Mouse (Mus musculus) cerebellum, adult 9-10 months (tissue): ENCODE measurements around the gene Spire2.

ENCODE experiments used
- DNase-seq: peaks from one replicate; pipeline ENCODE4 v3.0.0; 2022

Spire2 gene

DNA sequence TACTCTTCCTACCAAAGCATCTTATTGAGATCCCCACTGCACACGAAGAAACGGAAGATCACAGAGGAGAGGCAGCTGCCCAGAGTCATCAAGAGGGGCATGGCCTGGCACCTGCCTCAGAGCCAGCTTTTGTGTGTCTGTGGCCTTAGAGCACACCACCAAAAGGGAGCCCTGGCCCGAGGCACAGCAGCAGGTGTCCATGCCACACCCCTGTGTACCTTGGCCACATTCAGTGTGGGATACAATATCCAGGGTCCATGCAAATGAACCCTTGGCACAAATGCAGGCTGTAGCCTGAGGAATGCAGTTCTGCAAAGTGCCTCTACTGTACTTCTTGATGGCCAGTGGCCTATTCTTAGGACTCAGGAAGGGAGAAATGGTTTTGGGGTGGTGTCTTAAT lies 5.0 kb downstream of the Spire2 start:
- DNase-seq, result no peak

DNA sequence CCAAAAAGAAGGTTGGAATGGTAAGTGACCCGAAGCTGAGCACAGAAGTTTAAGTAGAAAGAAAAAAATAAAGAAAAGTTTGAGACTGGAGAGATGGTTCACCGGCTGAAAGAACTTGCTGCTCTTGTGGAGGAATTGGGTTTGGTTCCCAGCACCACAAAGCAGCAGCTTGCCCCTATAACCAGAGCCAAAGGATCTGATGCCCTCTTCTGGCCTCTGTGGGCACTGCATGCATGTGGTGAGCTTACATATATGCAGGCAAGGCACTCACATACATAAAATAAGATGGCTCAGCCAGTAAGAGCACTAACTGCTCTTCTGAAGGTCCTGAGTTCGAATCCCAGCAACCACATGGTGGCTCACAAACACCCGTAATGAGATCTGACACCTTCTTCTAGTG lies 7.6 kb downstream of the Spire2 start:
- DNase-seq, result no peak

DNA sequence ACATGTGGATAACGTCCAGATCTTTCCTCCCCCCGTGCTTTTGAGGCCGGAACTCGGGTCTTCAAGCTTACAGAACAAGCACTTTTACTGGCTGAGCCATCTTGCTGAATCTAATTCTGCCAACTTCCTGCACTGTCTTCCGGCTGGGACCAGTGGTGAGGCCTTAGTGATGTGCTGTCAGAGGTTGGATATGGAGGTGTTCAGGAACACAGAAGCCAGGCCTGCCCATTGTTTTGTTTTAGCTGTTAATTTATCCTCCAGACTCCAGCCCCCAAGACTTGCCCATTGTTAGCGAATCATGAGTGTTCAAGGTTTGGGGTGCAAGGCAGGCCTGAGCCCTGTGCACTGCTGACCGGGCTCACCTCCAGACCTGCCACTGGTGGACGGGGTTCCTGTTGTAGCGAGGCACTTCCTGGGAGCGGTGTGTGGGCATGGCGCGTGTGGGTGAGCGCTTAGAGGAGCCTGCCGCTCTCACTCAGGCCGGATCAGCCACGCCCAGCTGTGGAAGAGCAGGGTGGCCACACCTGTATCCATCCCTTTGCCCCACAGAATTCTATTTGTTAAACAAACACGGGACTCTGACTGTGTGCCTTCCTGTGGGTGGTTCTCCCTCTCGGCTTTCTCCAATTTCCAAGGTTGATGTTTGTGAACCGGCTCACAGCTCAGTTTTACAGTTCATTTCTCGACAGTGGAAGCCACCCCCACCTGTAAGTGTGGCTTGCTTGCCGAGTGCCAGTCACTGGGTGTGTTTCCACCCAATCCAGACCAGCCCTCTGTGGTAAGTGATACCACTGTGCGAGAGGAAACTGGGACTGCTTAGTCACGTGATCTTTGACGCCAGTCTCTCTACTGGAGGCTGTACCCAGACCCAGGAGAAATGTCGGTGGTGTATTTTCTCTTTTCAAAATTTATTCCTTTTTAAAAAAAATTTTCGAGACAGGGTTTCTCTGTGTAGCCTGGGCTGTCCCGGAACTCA lies 8.8 kb downstream of the Spire2 start:
- DNase-seq, result no peak

DNA sequence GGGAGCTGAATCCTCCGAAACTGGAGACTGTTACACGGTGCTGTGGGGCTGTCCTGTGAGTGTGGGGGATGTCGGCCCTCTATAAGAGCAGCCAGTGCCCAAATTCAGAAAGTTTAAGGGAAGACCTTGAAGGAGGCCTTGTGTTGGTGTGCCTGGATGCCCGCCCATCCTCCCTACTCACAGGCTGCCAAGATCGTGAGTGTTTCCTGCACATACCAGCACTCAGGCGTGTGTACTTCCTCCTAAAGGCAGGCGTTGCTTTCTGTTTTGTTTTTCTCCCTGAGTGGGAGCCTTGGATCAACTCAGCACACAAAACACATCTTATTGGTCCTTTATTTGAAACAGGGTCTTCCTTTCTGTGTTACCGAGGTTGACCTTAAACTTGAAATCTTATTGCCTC lies 9.7 kb downstream of the Spire2 start:
- DNase-seq, result no peak

DNA sequence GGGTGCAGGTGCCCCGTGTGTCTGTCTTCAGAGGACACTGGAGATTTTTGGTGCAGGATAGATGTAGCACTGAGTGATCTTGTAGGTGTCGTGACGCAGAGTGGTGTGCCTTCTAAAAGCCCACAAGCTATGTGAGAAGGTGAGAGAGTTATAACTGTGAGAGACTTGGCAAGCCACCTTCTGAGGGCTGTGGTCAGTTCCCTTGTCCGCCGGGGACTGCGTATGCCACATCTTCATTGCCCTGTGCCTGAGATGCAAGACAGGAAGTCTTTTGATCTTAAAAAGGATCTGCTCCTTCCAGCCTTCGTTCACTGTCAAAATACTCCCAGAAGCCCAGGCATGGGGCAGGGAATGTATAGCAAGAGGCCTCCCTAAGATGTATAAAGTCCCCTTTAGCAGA lies 10.4 kb downstream of the Spire2 start:
- DNase-seq, result no peak

DNA sequence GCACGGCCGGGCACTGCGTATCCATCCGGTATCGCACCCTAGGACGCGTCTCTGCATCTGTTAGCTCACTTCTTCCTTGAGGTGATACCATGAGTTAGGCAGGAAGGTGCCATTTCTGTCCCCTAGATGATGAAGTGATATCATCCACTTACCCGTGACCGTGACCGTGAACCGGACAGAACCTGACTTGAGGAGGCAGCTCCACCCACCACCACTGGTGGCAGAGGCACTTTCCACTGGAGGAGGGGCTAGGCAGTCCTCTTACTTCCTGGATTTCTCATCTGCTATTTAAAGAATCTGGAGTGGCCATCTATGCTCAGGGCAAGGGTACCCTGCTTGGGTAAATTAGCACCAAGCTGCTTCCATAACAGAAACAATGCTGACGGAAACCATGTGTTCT lies 10.9 kb downstream of the Spire2 start:
- DNase-seq, result no peak

DNA sequence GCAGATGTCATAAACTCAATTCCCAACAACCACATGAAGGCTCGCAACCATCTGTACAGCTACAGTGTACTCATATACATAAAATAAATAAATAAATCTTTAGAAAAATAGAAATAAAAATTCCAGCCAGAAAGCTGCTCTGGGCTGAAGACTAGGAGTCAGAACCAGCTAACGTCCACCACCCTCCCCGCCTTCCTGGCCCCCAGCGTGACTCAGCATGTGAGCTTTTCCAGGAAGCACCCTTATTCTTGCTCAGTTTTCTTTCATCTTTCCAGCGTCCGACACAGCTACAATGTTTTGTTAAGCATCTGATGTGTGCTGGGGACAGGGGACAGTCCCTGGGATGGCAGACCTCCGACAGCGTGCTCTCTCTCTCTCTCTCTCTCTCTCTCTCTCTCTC lies 12.6 kb downstream of the Spire2 start:
- no peak for DNase-seq

DNA sequence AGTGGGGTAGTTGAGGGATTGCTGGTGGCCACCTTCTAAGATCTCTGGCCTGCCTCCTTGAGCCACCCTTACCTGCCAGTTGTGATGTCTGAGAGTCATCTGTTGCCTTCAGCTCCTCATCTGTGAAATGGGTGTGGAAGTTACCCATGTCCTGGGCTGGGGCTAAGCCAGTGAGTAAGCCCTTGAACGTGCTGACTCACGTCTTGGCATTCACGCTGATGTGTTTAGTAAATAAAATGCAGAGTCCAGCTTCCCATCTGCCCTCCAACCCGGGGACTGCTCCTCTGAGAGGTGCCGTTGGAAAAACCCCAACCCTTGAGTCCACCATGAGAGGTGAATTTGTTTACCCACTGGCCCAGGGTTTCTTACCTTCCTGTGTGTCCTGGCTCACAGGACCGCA lies 13.3 kb downstream of the Spire2 start:
- no peak for DNase-seq

DNA sequence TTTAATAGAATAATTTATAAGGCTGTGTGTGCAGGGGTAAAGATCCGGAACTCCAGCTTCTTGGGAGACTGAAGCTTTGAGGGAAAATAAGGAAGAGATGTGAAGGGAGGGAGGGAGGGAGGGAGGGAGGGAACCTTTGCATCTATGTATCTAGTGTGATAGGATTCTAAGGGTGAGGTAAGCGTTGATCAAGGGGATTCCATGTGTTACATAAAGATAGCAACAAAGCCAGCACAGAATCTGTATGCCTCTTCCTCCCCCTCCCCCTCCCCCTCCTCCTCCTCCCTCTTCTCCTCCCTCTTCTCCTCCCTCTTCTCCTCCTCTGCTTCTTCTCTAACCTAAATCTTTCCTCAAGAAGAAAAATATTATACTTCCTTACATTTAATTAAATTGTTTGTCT lies 14.8 kb downstream of the Spire2 start:
- DNase-seq, result no peak

DNA sequence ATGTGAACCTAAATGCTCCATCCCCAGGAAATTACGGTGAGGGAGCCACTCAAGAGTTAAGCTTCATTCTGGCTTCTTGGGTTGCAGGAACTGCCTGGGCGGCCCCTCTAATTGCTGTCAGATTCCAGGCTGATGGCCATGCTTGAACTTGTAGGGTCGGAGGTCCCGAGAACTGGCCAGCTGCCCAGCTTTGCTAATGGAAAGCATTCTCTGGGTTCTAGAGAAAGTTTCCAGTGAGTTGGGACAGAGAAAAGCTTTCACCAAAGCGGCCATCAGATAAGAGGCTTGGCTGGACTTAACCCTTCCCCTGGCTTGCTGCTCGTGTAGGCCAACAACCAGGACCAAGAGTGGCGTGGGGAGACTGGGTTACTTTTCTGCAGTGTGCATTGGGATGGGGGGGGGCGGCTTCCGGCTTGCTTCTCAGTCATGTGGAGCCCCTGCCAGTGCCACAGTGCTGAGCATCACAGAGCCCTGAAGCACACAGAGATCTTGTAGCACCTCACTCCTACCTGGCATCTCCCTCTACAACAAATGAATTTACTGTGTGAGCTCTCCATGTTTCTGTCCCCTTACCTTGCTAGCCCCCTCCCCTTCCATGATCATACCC lies 15.8 kb downstream of the Spire2 start:
- DNase-seq, result no peak

DNA sequence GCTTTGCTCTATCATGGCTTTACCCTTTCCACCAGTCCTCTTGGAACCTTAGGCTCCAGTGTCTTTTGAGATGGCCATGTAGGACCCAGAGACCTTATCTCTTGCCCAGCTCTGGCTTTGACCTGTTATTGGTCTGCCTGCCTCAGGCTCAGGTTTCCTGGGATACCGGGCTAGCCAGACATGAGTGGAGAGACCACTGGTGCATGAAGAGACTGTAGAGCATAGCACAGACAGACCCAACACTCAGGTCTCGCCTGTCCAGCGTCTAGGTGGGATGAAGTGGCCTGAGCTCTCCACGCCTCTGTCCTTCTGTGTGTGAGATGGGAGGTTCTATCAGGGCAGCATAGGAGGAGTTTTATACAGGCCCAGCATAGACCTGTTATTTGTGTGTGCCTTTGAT lies 16.6 kb downstream of the Spire2 start:
- no peak for DNase-seq

DNA sequence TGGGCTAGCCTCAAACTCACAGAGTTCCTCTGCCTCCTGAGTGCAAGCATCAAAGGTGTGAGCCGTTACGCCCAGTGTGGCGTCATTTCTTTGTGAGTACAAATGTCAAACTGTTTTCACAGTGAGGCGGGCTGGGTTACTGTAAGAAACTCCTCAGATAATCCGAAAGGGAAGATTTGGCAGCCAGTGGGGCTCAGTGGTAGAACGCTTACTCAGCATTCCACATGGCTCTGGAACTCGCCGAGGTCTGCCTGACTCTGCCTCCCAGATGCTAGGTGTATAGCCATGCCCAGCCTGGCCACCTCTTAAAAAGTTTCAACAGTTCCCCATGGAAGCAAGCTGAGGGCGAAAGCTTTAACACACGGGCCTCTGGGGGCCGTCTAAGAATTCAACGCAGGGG lies 19.6 kb downstream of the Spire2 start:
- DNase-seq, result no peak

DNA sequence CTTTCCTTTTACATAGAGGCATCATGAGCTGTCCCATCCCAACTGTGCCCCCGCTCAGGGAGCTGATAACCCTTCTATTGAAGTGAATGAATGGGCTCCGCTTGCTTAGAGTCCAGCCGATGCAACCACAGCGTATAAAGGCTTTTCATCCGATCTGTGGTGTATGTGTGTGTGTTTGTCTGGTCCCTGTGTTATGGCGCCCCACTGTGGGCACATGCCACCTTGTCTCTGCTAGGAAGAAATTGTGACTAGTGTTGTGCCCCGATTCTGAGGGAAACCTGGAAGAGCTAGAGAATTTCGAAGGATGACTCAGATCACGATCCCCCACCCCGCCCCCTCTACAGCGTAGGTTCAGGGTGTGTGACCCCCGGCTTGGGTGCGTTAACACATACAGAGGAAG lies 20.3 kb downstream of the Spire2 start:
- DNase-seq, result no peak

DNA sequence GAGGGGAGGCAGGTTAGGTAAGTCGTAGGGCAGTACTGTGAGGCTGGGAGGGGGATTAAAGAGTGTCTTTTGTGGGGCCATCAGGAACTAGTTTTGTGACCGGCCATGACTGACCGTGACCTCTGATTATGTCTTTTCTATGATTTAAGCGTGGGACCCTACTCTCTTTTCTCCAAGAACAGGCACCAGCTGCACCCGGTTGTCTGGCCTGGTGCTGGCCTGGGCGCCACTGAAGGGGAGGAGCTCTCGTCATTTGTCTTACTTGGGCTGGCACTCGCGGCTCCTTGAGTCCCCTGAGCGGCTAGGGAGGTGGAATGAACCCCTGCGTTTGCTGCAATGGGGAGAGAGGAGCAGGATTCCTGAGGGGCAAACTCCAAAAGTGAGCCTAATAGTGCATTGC lies 20.7 kb downstream of the Spire2 start:
- DNase-seq, result no peak

DNA sequence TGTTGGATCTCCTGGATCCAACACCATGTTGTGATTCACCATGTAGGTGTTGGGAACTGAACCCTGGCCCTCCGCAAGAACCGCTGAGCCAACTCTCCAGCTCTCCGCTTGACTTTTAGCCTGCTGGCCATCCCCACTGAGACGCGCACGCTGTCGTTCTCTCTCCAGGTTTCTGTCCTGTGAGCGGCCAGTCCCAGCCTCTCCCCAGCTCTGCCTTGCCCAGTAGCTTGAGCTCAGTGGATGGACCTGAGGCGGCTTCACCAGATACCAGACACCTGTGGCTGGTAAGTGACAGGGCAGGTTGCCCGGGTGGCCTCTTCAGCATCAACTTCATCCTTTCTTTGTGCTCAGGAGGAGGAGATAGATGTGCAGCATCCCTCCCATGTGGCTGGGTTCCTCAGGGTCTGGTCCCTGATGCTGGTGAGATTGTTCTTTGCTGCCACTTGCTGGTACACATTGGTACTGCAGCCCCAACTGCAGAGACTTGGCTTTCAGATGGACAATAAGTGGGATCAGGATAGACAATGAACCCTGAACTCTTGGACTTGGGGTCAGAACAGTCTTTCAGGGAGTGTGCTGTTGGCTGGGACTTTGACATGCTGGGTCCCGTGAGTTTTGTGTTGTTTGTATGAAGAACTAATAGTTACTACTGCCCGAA lies 28.7 kb downstream of the Spire2 start:
- peak; percentile 85 for DNase-seq

DNA sequence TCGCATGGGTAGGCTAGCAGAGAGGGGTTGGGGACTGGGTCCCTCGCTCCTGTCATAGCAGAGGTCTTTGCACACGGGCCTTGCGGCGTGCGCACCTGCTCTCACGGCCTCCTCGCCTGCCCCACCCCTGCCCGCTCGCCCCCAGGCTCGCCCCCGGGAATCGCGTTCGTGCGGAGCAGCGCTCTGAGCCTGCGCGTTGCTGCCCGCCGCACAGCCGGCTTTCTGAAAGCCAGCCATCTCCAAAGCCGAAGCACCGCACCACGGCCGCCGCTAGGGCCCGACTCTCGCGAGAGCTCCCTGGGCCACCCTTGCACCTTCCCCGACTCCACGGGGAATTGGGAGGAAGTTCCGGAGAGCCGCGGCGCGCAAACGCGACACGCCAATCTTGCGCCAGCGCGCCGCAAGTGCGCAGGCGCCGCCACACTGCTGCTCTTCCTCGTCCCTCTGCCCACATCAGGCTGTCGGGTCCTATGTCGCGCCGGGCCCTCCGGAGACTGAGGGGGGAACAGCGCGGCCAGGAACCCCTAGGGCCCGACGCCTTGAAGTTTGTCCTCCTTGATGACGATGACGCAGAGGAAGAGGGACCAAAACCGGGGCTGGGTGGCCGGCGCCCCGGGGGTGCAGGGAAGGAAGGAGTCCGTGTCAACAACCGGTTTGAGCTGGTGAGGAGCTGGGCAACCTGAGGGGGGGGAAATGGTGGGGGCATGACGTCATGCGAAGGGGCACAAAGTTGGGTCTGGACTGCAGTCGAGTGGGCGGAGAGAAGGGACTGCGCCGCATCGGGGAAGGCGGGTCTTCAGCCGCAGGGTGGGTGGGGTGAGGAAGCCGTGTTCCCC lies 41.1 kb downstream of the Spire2 start, which contains the start of gene Tcf25:
TSS of gene Tcf25 (plus strand) at position 351 of the 836 bp plus-strand sequence.
- DNase-seq, result peak; percentile 95

DNA sequence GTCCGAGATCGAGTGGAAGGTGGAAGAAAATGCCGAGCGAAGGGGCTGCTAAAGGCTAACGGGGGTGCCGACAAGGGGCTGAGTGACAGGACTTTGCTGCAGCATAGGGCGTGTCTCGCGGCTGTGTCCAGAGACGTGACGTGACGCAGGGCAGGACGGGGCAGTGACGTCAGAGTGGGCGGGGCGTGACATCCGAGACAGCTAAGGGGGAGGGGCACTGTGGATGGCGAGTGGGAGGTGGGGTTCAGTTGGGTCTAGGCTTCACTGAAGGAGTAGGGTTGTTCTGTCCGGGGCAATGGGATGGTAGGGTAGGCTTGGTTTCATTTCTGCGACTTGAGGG lies 41.7 kb downstream of the Spire2 start:
- peak; percentile 93 for DNase-seq

DNA sequence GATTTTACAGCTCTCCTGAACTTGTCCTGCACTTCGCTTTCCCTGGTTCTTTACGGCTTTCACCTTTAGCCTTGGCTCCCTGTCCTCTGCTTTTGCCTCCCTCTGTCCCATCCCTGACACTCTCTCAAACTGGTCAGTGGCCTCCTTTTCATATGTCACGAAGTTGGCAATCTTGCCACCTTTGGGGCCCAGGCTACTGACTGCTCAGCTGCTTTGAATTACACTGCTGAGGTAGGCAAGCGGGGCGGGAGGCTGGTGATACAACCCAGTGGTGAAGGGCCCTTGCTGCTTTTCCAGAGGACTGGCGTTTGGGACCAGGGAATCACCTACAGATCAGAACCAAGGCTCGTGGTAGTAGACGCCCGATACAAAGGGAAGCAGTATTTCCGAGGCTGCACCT lies 43.2 kb downstream of the Spire2 start:
- DNase-seq, result no peak

DNA sequence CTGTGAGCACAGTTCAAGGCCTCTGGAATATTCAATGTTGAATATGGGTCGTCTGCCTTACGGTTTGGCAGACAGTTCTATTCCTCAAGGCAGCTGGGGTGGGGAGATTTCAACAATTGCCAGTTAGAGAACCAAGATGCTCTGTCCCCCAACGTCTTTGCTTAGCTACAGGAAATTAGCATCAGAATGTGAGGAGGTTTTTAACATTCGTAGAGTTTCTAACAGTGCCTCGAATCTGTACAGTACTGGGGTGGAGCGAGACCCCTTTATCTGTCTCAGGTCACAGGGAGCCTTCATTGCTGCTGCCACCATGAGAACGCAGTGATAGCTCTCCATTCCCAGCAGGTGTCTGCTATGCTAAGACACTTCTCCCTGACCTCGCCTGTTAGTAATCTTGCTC lies 43.6 kb downstream of the Spire2 start:
- no peak for DNase-seq

DNA sequence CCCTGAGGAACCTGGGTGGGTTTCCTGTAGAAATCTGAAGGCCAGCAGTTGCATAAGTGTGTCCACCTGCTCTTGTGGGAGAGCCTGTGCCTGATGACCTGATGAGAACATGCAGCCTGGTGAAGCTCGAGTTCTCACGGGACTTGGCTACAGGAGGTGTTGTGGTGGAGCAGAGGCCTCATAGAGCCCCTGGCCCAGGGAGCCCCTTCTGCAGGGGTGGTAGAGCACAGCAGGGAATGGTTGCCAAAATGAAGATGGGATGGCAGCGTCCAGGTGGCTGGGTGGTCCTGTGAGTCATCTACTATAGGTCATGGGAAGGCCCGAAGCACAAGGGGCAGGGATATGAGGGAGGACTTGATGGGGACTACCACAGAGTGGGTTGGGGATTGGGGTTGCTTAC lies 49.2 kb downstream of the Spire2 start:
- DNase-seq, result no peak

DNA sequence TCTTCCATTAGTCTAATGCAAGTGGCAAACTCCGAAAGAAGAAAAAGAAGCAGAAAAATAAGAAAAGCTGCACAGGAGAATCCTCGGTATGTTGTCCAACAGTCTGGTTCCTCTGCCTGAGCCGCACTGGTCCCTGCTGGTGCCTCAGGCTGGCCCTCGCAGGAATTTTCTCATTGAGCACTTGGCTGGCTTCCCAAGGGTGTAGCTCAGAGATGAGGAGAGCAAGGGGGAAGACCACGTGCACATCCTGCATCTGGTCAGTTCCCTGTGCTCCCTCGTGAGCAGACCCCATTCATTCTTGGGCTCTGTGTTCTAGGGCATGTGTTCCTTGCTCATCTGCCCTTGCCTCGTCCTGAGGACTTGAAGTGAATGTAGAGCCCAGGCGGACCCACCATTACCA lies 50.0 kb downstream of the Spire2 start:
- DNase-seq, result no peak

DNA sequence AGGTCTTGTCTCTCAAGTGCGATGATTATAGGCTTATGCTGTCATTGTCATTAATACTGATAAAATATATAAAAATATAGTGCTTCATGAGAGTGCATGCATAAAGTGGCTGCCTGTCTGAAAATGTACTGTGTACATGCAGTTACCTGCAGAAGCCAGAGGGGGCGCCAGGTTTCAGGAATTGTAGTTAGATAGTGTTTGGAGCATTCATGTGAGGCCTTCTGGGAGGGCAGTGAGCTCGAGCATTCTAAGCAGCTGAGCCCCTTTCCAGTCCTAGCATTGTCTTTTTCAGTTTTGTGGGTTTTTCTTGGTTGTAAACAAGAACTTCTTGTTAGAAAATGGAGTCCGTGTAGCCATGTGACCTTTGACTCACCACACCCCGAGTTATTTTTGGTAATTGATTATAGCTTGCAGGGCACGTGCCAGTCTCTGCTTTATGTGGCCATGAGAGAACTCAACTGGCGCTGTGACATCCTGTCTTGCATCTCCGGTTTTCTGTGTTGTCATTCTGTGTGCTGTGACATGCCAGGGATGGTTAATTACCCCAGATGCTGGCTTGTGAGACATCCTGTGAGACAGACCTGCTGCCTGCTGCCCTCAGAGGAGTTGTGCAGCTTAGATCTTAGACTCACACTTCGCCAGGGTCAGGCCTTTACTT lies 52.5 kb downstream of the Spire2 start:
- DNase-seq, result no peak

DNA sequence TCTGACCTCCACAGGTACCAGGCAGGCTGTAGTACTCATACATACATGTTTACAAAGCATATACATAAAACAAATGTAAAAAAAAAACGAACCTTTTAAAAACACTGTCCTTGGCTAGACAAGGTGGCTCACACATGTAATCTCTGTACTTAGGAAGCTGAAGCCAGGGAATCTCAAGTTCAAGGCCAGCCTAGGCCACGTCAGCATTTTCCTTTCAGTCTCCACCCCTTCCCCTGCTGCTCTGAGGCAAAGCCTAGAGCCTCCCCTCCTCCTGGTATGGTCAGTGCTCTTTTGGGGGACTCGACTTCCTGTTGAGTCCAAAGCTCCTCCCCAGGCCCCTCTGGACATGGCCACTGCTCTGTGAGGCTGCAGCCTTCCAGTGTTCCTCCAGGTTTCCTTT lies 54.5 kb downstream of the Spire2 start:
- DNase-seq, result no peak
